Mouse (Mus musculus): ENCODE measurements around the gene Gm20075.
"Not testable (repeated sequence)": the region's sequence is repeated elsewhere in the genome, so short reads cannot be mapped to it uniquely, and the experiment has no call there.

Gene Gm20075

GRCm38 (mm10) chr13:96081276-96081675 lies at the start of gene Gm20075:
TSS of gene Gm20075 (minus strand) at chr13:96081376.
- DNase-seq (ENCODE audit: low spot score) = not testable (repeated sequence)

- DNase-seq (ENCODE audit: low spot score) = no peak
These were observed 47.9 kb upstream of the Gm20075 start for GRCm38 (mm10) chr13:96129081-96129480.

- no peak for DNase-seq (ENCODE audit: low spot score)
These were observed 45.5 kb upstream of the Gm20075 start for GRCm38 (mm10) chr13:96126669-96127068.

GRCm38 (mm10) chr13:96125011-96125410 lies 43.8 kb upstream of the Gm20075 start:
- no peak for DNase-seq (ENCODE audit: low spot score)

GRCm38 (mm10) chr13:96112711-96113110 lies 31.5 kb upstream of the Gm20075 start:
- DNase-seq (ENCODE audit: low spot score) = no peak

- no peak for DNase-seq (ENCODE audit: low spot score)
These were observed 29.6 kb upstream of the Gm20075 start for GRCm38 (mm10) chr13:96110767-96111166.

- DNase-seq (ENCODE audit: low spot score) = no peak
These were observed 25.2 kb upstream of the Gm20075 start for GRCm38 (mm10) chr13:96106367-96106766.

- DNase-seq (ENCODE audit: low spot score) = no peak
These were observed 9.8 kb upstream of the Gm20075 start for GRCm38 (mm10) chr13:96090929-96091328.

- no peak for DNase-seq (ENCODE audit: low spot score)
These were observed 4.6 kb upstream of the Gm20075 start for GRCm38 (mm10) chr13:96085581-96086302.

- not testable (repeated sequence) for DNase-seq (ENCODE audit: low spot score)
These were observed 578 bp upstream of the Gm20075 start, which contains the start of gene Gm17190 for GRCm38 (mm10) chr13:96081754-96082153. TSS of gene Gm17190 (plus strand) at chr13:96082054.

GRCm38 (mm10) chr13:96073555-96073954 lies 7.6 kb downstream of the Gm20075 start:
- no peak for DNase-seq (ENCODE audit: low spot score)

GRCm38 (mm10) chr13:96052755-96053154 lies 28.4 kb downstream of the Gm20075 start:
- DNase-seq (ENCODE audit: low spot score) = no peak

GRCm38 (mm10) chr13:96045396-96045795 lies 35.8 kb downstream of the Gm20075 start:
- no peak for DNase-seq (ENCODE audit: low spot score)

- no peak for DNase-seq (ENCODE audit: low spot score)
These were observed 40.7 kb downstream of the Gm20075 start for GRCm38 (mm10) chr13:96040275-96041042.

GRCm38 (mm10) chr13:96039536-96039935 lies 41.6 kb downstream of the Gm20075 start:
- DNase-seq (ENCODE audit: low spot score) = no peak

GRCm38 (mm10) chr13:96030368-96031223 lies 50.6 kb downstream of the Gm20075 start:
- DNase-seq (ENCODE audit: low spot score) = no peak
